Mouse (Mus musculus) intestine, embryonic 16.5 days (tissue): Measurements from ENCODE around the gene Camk2n1. TPM values are rescaled to one million over a fixed set of nuclear protein-coding genes. Genes with fewer than 3 reads are reported as not detected.
A peak's percentile ranks its signal among the peaks of the same experiment; 100 is the strongest.

Experiments used
- ATAC-seq: fragments of 200-750 bp; cut with Nextera tagmentation; 2 replicates; pipeline ENCODE4 v1.8.0; 2017; ENCODE audit warnings: moderate TSS enrichment, moderate library complexity
- H3K27ac ChIP-seq: fragments of 300-500 bp; sonication (generic); 2 replicates; pipeline ENCODE4 v1.5.1; 2014; ENCODE audit warnings: mild to moderate bottlenecking, low read length
- H3K27me3 ChIP-seq: fragments of 300-500 bp; sonication (generic); replicated peaks from 2 replicates; pipeline ENCODE4 v1.6.1; 2014; ENCODE audit warnings: low read length, control low read depth, mixed read lengths; ENCODE audit not compliant: control insufficient read depth, insufficient read depth
- H3K36me3 ChIP-seq: fragments of 300-500 bp; sonication (generic); 2 replicates; pipeline ENCODE4 v1.6.1; 2014; ENCODE audit warnings: low read length, control low read depth; ENCODE audit not compliant: control insufficient read depth, insufficient read depth
- H3K4me1 ChIP-seq: fragments of 300-500 bp; sonication (generic); 2 replicates; pipeline ENCODE4 v1.6.1; 2014; ENCODE audit warnings: low read length, control low read depth, mixed read lengths; ENCODE audit not compliant: control insufficient read depth, insufficient read depth
- H3K4me2 ChIP-seq: fragments of 300-500 bp; sonication (generic); 2 replicates; pipeline ENCODE4 v1.6.1; 2014; ENCODE audit warnings: low read depth, low read length, control low read depth
- H3K4me3 ChIP-seq: fragments of 300-500 bp; sonication (generic); 2 replicates; pipeline ENCODE4 v1.5.1; 2014; ENCODE audit warnings: mild to moderate bottlenecking, low read length
- H3K9ac ChIP-seq: fragments of 300-500 bp; sonication (generic); 2 replicates; pipeline ENCODE4 v1.6.1; 2014; ENCODE audit warnings: low read depth, low read length
- H3K9me3 ChIP-seq: fragments of 300-500 bp; sonication (generic); 2 replicates; pipeline ENCODE4 v1.6.1; 2016; ENCODE audit warnings: low read length, control low read depth; ENCODE audit not compliant: control insufficient read depth
- WGBS: fragments of 180-500 bp; shearing (Covaris S2); extraction: QIAGEN DNeasy Blood & Tissue Kit; methylation state at CpG from one replicate; pipeline ENCODE4 v1.1.7; 2014; 5-methylcytosine and 5-hydroxymethylcytosine counted together
- polyA plus RNA-seq: library from polyadenylated mRNA; unstranded; fragments of >200 nt; fragmentation: Nextera tagmentation; extraction: Ambion mirVana; gene quantifications from 2 replicates; pipeline ENCODE4 v1.2.1, GENCODE M21; 2015

Camk2n1 gene
- polyA plus RNA-seq, 1 experiment from 2014 or later, result 3.6 TPM

GRCm38 (mm10) chr4:138454571-138455140, 542 bp downstream of the Camk2n1 start:
- Histone ChIP-seq H3K9me3 (no peaks in the 10 kb centered on the region), H3K4me1 (peaks cover 22% of the 10 kb centered on the region), H3K27ac (peak overlapping the region; percentile 93), H3K36me3 (no peaks in the 10 kb centered on the region), H3K4me3 (peak overlapping the region; percentile 89), H3K4me2 (peak overlapping the region; percentile 75), H3K27me3 (no peaks in the 10 kb centered on the region), H3K9ac (peak overlapping the region; percentile 96)
- 1% methylated on average over 55 of the region's 78 CpGs for WGBS
- peak; percentile 35 for ATAC-seq

DNA sequence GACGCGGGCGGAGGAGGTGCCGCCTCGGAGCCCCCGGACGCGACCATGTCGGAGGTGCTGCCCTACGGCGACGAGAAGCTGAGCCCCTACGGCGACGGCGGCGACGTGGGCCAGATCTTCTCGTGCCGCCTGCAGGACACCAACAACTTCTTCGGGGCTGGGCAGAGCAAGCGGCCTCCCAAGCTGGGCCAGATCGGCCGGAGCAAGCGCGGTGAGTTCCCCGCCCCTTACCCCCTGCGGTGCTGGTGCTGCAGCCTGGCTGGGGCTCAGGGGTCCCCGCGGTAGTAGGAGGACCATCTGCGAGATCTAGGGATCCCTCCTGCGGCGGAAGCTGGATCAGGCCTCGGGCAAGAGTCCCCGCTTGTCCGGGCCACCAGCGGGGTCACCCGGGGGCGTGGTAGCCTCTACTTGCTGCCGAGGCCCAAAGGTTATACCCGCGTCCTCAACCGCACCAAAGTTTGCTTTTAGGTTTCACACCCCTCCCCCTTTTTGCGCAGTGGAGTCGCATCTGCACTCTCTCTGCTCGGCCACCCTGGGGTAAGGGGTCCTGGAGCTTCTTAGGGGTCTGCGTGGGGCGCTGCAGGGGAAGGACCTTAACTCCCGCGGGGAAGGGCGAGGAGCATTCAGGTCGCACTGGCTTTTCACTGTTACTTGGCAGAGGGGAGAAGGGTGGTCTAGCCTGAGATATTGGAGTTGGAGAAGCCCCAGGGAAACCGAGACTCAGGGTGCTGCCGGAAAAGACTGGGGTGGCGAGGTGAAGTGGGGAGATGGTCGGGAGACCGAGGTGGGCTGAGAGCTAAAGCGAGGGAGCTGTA, 1.2 kb downstream of the Camk2n1 start:
- H3K9me3 ChIP-seq, result no peaks in the 10 kb centered on the region
- peak overlapping the region; percentile 93 for H3K27ac ChIP-seq
- ATAC-seq, result peak; percentile 15
- peaks cover 27% of the 10 kb centered on the region for H3K4me1 ChIP-seq
- H3K4me3 ChIP-seq, result peak overlapping the region; percentile 89
- peak overlapping the region; percentile 96 for H3K9ac ChIP-seq
- H3K4me2 ChIP-seq, result peak overlapping the region; percentile 75
- H3K27me3 ChIP-seq, result no peaks in the 10 kb centered on the region
- H3K36me3 ChIP-seq, result no peaks in the 10 kb centered on the region
- WGBS, result under 1% methylated on average over 58 of the region's 58 CpGs

- WGBS, result 2% methylated on average over 16 of the region's 17 CpGs
- Histone ChIP-seq H3K9me3 (no peaks in the 10 kb centered on the region), H3K27ac (no peak overlapping the region), H3K4me1 (peaks cover 33% of the 10 kb centered on the region), H3K4me2 (peak overlapping the region; percentile 75), H3K27me3 (no peaks in the 10 kb centered on the region), H3K9ac (peak overlapping the region; percentile 96), H3K36me3 (no peaks in the 10 kb centered on the region), H3K4me3 (peak overlapping the region; percentile 89)
- ATAC-seq, result no peak
These were observed 1.8 kb downstream of the Camk2n1 start for GRCm38 (mm10) chr4:138455956-138456341.

DNA sequence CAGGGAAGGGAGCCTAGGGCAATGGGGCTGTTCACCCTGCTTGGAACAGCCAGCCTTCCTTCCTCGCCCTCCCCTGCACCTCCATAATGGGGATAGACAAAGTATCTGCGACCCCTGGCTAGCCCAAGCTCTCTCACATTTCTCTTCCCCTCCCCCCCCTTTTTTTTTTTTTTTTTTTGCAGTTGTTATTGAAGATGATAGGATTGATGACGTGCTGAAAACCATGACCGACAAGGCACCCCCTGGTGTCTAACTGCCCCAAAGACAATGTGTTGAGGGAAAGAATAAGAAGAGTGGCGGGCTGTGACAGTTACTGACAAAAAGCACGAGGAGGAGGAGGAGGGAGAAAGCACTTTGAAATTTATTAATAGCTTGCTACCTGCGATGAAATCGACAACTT, 2.4 kb downstream of the Camk2n1 start:
- H3K36me3 ChIP-seq, result no peaks in the 10 kb centered on the region
- peak overlapping the region; percentile 75 for H3K4me2 ChIP-seq
- H3K27ac ChIP-seq, result no peak overlapping the region
- no peaks in the 10 kb centered on the region for H3K9me3 ChIP-seq
- no peak for ATAC-seq
- H3K9ac ChIP-seq, result peak overlapping the region; percentile 96
- peak overlapping the region; percentile 89 for H3K4me3 ChIP-seq
- WGBS, result 19% methylated on average over 8 of the region's 8 CpGs
- peaks cover 33% of the 10 kb centered on the region for H3K4me1 ChIP-seq
- no peaks in the 10 kb centered on the region for H3K27me3 ChIP-seq

DNA sequence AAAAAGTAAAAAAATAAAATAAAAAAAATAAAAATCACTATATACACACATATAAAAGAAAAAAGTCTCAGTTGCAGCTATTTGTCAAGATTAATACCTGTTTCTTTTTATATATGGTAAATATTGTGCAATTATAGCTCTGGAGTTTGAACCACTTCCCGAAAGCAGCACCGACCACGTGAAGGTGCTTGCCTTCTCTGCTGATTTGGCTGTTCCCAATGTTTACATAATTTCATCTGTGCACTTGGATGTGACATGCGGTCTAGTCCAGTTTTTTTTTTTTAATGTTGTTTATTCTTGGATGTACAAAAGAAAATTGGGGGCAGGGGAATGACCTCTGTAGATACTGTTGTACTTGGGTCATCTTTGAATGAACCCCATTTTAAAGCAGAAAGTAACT, 3.0 kb downstream of the Camk2n1 start:
- H3K27ac ChIP-seq, result no peak overlapping the region
- H3K4me2 ChIP-seq, result peak overlapping the region; percentile 75; the same call in 1 of the 2 replicates
- peaks cover 33% of the 10 kb centered on the region for H3K4me1 ChIP-seq

DNA sequence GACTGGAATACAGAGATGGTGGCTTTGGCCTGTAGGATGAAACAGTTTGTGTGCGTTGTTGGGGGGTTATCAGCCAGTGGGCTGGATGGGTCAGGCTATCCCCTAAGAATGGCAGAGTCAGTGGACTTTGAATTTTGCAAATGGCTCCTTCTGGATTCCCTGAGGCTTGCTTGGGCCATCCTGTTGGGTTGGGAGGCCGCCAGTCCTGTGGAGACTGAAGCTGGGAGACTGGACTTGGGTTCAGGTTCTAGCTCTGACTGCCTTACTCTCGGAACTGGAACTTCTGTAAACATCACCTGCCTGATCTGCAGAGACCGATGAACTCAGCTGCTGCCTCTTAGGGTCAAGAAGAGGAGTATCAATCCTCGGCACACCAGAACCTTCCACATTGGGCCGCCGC, 4.1 kb downstream of the Camk2n1 start:
- no peak overlapping the region for H3K27ac ChIP-seq
- H3K9ac ChIP-seq, result no peak overlapping the region
- no peaks in the 10 kb centered on the region for H3K36me3 ChIP-seq
- H3K4me1 ChIP-seq, result peaks cover 36% of the 10 kb centered on the region
- 83% methylated on average over 7 of the region's 7 CpGs for WGBS
- no peak overlapping the region for H3K4me2 ChIP-seq
- ATAC-seq, result no peak
- no peaks in the 10 kb centered on the region for H3K27me3 ChIP-seq
- no peaks in the 10 kb centered on the region for H3K9me3 ChIP-seq
- no peak overlapping the region for H3K4me3 ChIP-seq

More for the DNA sequence above, 3.0 kb downstream of the Camk2n1 start:
- Histone ChIP-seq H3K36me3 (no peaks in the 10 kb centered on the region), H3K4me3 (no peak overlapping the region), H3K27me3 (no peaks in the 10 kb centered on the region), H3K9ac (no peak overlapping the region), H3K9me3 (no peaks in the 10 kb centered on the region)
- no peak for ATAC-seq
- WGBS, result 41% methylated on average over 4 of the region's 4 CpGs

GRCm38 (mm10) chr4:138458735-138459440, 4.8 kb downstream of the Camk2n1 start:
- no peaks in the 10 kb centered on the region for H3K36me3 ChIP-seq
- H3K27me3 ChIP-seq, result no peaks in the 10 kb centered on the region
- H3K9ac ChIP-seq, result 0 out of 2 replicates have a peak overlapping the region, but pooled peaks have one; percentile 3
- no peaks in the 10 kb centered on the region for H3K9me3 ChIP-seq
- 59% methylated on average over 5 of the region's 5 CpGs for WGBS
- H3K27ac ChIP-seq, result no peak overlapping the region
- H3K4me1 ChIP-seq, result peaks cover 36% of the 10 kb centered on the region
- no peak overlapping the region for H3K4me3 ChIP-seq
- no peak for ATAC-seq
- no peak overlapping the region for H3K4me2 ChIP-seq

DNA sequence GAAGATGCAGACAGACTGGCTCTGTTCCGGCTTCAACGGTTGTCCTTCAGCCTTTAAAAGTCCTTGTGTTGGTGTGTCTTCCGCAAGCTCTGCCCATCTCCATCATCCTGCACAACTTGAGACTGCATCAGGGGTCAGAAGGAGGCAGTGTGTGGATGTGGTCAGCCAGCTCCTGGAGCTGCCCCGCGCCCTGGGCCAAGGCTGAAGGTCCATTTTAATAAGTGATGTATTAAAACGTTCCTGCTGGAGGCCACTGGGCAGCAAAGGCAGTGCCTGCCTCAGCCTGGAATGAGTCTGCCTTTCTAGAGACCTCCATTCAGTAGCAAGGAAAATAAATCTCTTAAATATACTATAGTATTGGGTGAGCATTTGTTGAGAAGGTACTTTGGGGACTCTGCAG, 5.7 kb downstream of the Camk2n1 start:
- Histone ChIP-seq H3K4me2 (no peak overlapping the region), H3K27ac (no peak overlapping the region), H3K9me3 (no peaks in the 10 kb centered on the region), H3K36me3 (no peaks in the 10 kb centered on the region), H3K4me3 (no peak overlapping the region), H3K9ac (no peak overlapping the region), H3K27me3 (no peaks in the 10 kb centered on the region), H3K4me1 (peaks cover 44% of the 10 kb centered on the region)
- WGBS, result 66% methylated on average over 6 of the region's 6 CpGs
- ATAC-seq, result no peak

GRCm38 (mm10) chr4:138460910-138461309, 6.8 kb downstream of the Camk2n1 start:
- H3K4me3 ChIP-seq, result no peak overlapping the region
- no peaks in the 10 kb centered on the region for H3K36me3 ChIP-seq
- no peak overlapping the region for H3K9ac ChIP-seq
- H3K27ac ChIP-seq, result no peak overlapping the region
- H3K9me3 ChIP-seq, result no peaks in the 10 kb centered on the region
- H3K4me2 ChIP-seq, result no peak overlapping the region
- H3K4me1 ChIP-seq, result peaks cover 55% of the 10 kb centered on the region
- ATAC-seq, result no peak
- 31% methylated on average over 9 of the region's 9 CpGs for WGBS
- H3K27me3 ChIP-seq, result no peaks in the 10 kb centered on the region
